Mouse (Mus musculus) liver, embryonic 16.5 days (tissue): ENCODE data around the gene Soat2. TPM values are rescaled to one million over a fixed set of nuclear protein-coding genes. Genes with fewer than 3 reads are reported as not detected.

Source experiments
- ATAC-seq: fragments of 200-750 bp; cut with Nextera tagmentation; 2 replicates; pipeline ENCODE4 v1.8.0; 2017; ENCODE audit warnings: low read depth, mild to moderate bottlenecking, moderate number of reproducible peaks, moderate library complexity
- H3K27ac ChIP-seq: fragments of 300-500 bp; sonication (generic); 2 replicates; pipeline ENCODE4 v1.5.1; 2014; ENCODE audit warnings: mild to moderate bottlenecking, low read length
- H3K27me3 ChIP-seq: fragments of 300-500 bp; sonication (generic); 2 replicates; pipeline ENCODE4 v1.6.1; 2014; ENCODE audit warnings: low read depth, low read length, mixed read lengths; ENCODE audit not compliant: control insufficient read depth, insufficient read depth
- H3K36me3 ChIP-seq: fragments of 300-500 bp; sonication (generic); 2 replicates; pipeline ENCODE4 v1.6.1; 2014; ENCODE audit warnings: mild to moderate bottlenecking; ENCODE audit not compliant: control insufficient read depth, insufficient read depth
- H3K4me1 ChIP-seq: fragments of 300-500 bp; sonication (generic); 2 replicates; pipeline ENCODE4 v1.6.1; 2014; ENCODE audit warnings: low read depth, low read length, mixed read lengths; ENCODE audit not compliant: control insufficient read depth
- H3K4me2 ChIP-seq: fragments of 300-500 bp; sonication (generic); 2 replicates; pipeline ENCODE4 v1.6.1; 2014; ENCODE audit warnings: low read depth, low read length, mixed read lengths
- H3K4me3 ChIP-seq: fragments of 300-500 bp; sonication (generic); 2 replicates; pipeline ENCODE4 v1.5.1; 2014; ENCODE audit warnings: low read depth, mild to moderate bottlenecking, low read length
- H3K9ac ChIP-seq: fragments of 300-500 bp; sonication (generic); 2 replicates; pipeline ENCODE4 v1.6.1; 2014; ENCODE audit warnings: low read depth, low read length
- H3K9me3 ChIP-seq: fragments of 300-500 bp; sonication (generic); replicated peaks from 2 replicates; pipeline ENCODE4 v1.6.1; 2016; ENCODE audit warnings: low read length; ENCODE audit not compliant: control insufficient read depth
- WGBS: fragments of 180-500 bp; shearing (Covaris S2); extraction: QIAGEN DNeasy Blood & Tissue Kit; methylation state at CpG from one replicate; pipeline ENCODE4 v1.1.7; 2014; ENCODE audit not compliant: insufficient replicate concordance; 5-methylcytosine and 5-hydroxymethylcytosine counted together
- polyA plus RNA-seq: library from polyadenylated mRNA; unstranded; fragments of >200 nt; fragmentation: Nextera tagmentation; extraction: Ambion mirVana; gene quantifications from 2 replicates; pipeline ENCODE4 v1.2.1, GENCODE M21; 2015

Gene Soat2
- polyA plus RNA-seq, 1 experiment from 2014 or later = 33.6 TPM

GRCm38 (mm10) chr15:102203835-102204381, 53.6 kb downstream of the Soat2 start:
- Histone ChIP-seq H3K4me3 (peak overlapping the region; percentile 91), H3K27me3 (no peaks in the 10 kb centered on the region), H3K27ac (peak overlapping the region; percentile 97), H3K9me3 (no peaks in the 10 kb centered on the region), H3K36me3 (peaks cover 21% of the 10 kb centered on the region), H3K4me1 (peaks cover 19% of the 10 kb centered on the region), H3K9ac (peak overlapping the region; percentile 93), H3K4me2 (peak overlapping the region; percentile 84)
- ATAC-seq = peak; percentile 63
- WGBS = 0% methylated on average over 32 of the region's 72 CpGs

- peak within 1 kb of the TSS; percentile 93 for H3K9ac ChIP-seq
- no peaks in the 10 kb centered on the region for H3K27me3 ChIP-seq
- WGBS = 72% methylated on average over 19 of the region's 19 CpGs
- peak within 1 kb of the TSS; percentile 97 for H3K27ac ChIP-seq
- peak within 1 kb of the TSS; percentile 91 for H3K4me3 ChIP-seq
- ATAC-seq = no peak
- H3K4me2 ChIP-seq = peak within 1 kb of the TSS; percentile 84
- no peaks in the 10 kb centered on the region for H3K9me3 ChIP-seq
- H3K4me1 ChIP-seq = peaks cover 19% of the 10 kb centered on the region
- peaks cover 25% of the 10 kb centered on the region for H3K36me3 ChIP-seq
These were observed 54.6 kb downstream of the Soat2 start, which contains the start of gene Csad for GRCm38 (mm10) chr15:102204674-102205505. Gene Csad, minus strand, starts transcription at chr15:102204724.

- H3K4me2 ChIP-seq = 0 out of 2 replicates have a peak overlapping the region, but pooled peaks have one; percentile 84
- ATAC-seq = no peak
- H3K27me3 ChIP-seq = no peaks in the 10 kb centered on the region
- H3K9ac ChIP-seq = no peak overlapping the region
- WGBS = 76% methylated on average over 8 of the region's 8 CpGs
- peaks cover 30% of the 10 kb centered on the region for H3K36me3 ChIP-seq
- no peak overlapping the region for H3K27ac ChIP-seq
- H3K4me3 ChIP-seq = no peak overlapping the region
- no peaks in the 10 kb centered on the region for H3K9me3 ChIP-seq
- peaks cover 19% of the 10 kb centered on the region for H3K4me1 ChIP-seq
These were observed 55.5 kb downstream of the Soat2 start for GRCm38 (mm10) chr15:102205779-102206178.

GRCm38 (mm10) chr15:102207351-102207750, 57.0 kb downstream of the Soat2 start:
- H3K27me3 ChIP-seq = no peaks in the 10 kb centered on the region
- ATAC-seq = no peak
- H3K4me3 ChIP-seq = no peak overlapping the region
- H3K4me1 ChIP-seq = peaks cover 16% of the 10 kb centered on the region
- no peaks in the 10 kb centered on the region for H3K9me3 ChIP-seq
- H3K4me2 ChIP-seq = no peak overlapping the region
- peaks cover 34% of the 10 kb centered on the region for H3K36me3 ChIP-seq
- H3K9ac ChIP-seq = no peak overlapping the region
- WGBS = 66% methylated on average over 3 of the region's 3 CpGs
- H3K27ac ChIP-seq = no peak overlapping the region

GRCm38 (mm10) chr15:102208092-102208561, 57.8 kb downstream of the Soat2 start:
- no peak overlapping the region for H3K4me3 ChIP-seq
- no peaks in the 10 kb centered on the region for H3K9me3 ChIP-seq
- ATAC-seq = no peak
- H3K27ac ChIP-seq = no peak overlapping the region
- H3K9ac ChIP-seq = no peak overlapping the region
- no peaks in the 10 kb centered on the region for H3K27me3 ChIP-seq
- peaks cover 42% of the 10 kb centered on the region for H3K36me3 ChIP-seq
- no peak overlapping the region for H3K4me2 ChIP-seq
- 42% methylated on average over 9 of the region's 9 CpGs for WGBS
- H3K4me1 ChIP-seq = peaks cover 10% of the 10 kb centered on the region

- peaks cover 44% of the 10 kb centered on the region for H3K36me3 ChIP-seq
- no peak overlapping the region for H3K27ac ChIP-seq
- H3K9ac ChIP-seq = no peak overlapping the region
- no peak overlapping the region for H3K4me3 ChIP-seq
- no peak overlapping the region for H3K4me2 ChIP-seq
- ATAC-seq = no peak
- peaks cover 10% of the 10 kb centered on the region for H3K4me1 ChIP-seq
- no peaks in the 10 kb centered on the region for H3K27me3 ChIP-seq
- 87% methylated on average over 8 of the region's 8 CpGs for WGBS
- no peaks in the 10 kb centered on the region for H3K9me3 ChIP-seq
These were observed 58.8 kb downstream of the Soat2 start for GRCm38 (mm10) chr15:102209114-102209513.

- no peaks in the 10 kb centered on the region for H3K27me3 ChIP-seq
- H3K9me3 ChIP-seq = no peaks in the 10 kb centered on the region
- H3K27ac ChIP-seq = no peak overlapping the region
- no peak overlapping the region for H3K4me3 ChIP-seq
- ATAC-seq = 0 out of 2 replicates have a peak, but pooled peaks have one; percentile 13
- 84% methylated on average over 4 of the region's 4 CpGs for WGBS
- no peaks in the 10 kb centered on the region; the same call in none of the 2 replicates for H3K4me1 ChIP-seq
- H3K36me3 ChIP-seq = peaks cover 46% of the 10 kb centered on the region
- H3K9ac ChIP-seq = no peak overlapping the region
- no peak overlapping the region for H3K4me2 ChIP-seq
These were observed 60.5 kb downstream of the Soat2 start for GRCm38 (mm10) chr15:102210816-102211215.

GRCm38 (mm10) chr15:102211895-102212294, 61.6 kb downstream of the Soat2 start:
- peaks cover 41% of the 10 kb centered on the region for H3K36me3 ChIP-seq
- no peaks in the 10 kb centered on the region; the same call in 1 of the 2 replicates for H3K4me1 ChIP-seq
- H3K27ac ChIP-seq = no peak overlapping the region
- H3K27me3 ChIP-seq = no peaks in the 10 kb centered on the region
- 86% methylated on average over 6 of the region's 6 CpGs for WGBS
- H3K9ac ChIP-seq = no peak overlapping the region
- no peak overlapping the region for H3K4me3 ChIP-seq
- no peaks in the 10 kb centered on the region for H3K9me3 ChIP-seq
- ATAC-seq = no peak
- no peak overlapping the region for H3K4me2 ChIP-seq
